Mouse (Mus musculus) 3134 (cell line): ENCODE measurements at regions not wholly inside any gene's neighbourhood (a gene's known extent, or its start where the extent isn't known, plus 50 kb on each side); places are given as distances from the start of the nearest gene placed in this dataset.
"Not testable (repeated sequence)": the region's sequence is repeated elsewhere in the genome, so short reads cannot be mapped to it uniquely, and the experiment has no call there.

Experiments used
- DNase-seq: peaks from one replicate; pipeline ENCODE4 v3.0.0-alpha.2; 2011; ENCODE audit warnings: low spot score; ENCODE audit not compliant: insufficient read length; ENCODE audit errors: extremely low read depth

DNA sequence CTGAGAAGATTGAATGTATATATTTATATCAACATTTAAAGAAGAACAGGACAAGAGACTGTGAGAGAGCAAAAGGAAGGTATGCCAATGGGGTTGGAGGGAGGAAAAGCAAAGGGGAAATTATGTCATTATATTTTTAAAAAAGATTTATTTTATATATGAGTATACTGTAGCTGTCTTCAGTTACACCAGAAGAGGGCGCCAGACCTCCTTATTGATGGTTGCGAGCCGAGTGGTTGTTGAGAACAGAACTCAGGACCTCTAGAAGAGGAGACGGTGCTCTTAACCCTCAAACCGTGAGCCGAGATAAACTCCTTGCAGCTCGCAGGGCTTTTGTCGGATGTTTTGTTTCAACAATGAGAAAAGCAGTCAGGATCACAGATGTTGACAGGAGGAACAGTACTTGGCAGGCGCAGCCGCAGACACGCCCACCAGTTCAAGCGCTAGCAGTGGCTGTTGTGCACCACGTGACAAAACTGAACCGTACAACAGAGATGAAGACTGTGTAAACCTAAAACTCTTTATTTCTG, 158.7 kb downstream of the Mat2b start:
- no peak for DNase-seq

DNA sequence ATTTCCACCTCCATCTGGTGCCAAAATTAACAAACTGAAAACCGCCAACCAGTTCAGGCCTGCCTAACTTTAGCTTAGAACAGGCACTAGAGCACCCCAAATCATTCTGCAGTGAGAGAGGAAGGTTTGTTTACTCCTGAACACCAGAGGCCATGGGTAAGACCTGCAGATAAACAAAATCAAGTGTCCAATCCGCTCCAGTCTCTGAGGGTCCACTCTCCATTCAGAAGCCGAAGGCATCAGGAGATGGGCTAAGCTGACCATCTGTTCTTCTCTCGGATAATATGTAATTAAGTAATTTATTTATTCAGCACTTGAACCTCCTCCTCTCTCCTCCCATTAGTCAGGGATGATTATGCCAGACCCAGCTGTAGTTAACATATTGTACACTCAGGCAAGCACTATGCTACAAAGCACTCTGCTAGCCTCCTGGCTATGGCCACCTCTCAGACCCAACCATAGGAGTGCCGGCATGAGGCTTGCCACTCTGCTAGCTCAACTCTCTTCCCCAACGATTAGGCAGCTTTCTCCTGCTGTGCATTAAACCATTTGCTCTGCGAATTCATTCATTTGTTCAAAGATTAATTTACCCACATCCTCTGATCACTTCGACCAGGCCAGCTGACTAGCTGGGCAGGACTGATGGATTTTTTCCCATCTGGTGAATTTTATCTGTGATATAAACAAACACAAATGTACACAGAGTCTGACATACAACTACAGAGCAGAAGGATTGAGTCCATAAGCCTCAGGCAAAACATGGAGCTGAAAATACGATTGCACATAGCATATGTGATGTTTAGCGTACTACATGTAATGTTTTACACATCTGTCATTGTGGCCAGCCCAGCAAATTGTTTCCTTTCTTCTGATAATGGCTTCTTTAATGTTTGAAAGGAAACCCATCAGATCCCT, 184.4 kb downstream of the Mat2b start:
- DNase-seq, result no peak

DNA sequence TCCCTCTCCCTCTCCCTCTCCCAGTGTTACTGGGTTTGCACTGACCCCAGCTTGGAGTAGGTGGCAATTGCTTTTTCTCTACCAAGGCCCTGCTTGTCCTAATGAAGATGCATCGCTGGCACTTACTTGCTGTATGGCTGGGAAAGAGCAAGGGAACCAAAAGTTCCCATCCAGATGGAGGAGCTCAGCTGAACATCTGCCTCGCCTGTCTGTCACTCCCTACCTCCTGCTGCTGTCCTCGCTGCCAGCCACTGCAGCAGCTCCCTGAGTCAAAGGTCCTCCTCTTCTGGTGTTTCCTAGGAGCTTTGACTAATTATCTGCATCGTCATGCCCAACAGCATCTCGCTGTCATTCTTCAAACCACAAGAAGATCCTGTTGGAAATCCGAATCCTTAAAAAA, 203.4 kb downstream of the Mat2b start:
- no peak for DNase-seq

DNA sequence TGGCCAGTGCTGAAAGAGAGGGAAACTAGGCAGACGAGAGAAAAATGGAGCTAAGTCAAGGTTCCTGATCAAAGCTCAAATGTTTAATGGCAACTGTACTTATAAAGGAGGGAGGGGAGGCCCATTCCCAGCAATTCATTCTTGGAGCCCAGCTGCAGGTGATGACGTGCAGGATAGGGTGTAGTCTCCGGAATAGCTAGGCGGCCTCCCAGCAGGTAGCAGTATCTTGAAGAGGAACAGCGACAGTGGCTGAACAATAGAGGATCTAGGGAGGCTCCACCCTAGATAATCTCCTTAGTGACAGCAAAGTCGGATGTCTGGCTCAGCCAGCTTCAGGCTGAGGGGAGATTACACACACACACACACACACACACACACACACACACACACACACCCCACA, 216.8 kb downstream of the Mat2b start:
- DNase-seq, result not testable (repeated sequence)

DNA sequence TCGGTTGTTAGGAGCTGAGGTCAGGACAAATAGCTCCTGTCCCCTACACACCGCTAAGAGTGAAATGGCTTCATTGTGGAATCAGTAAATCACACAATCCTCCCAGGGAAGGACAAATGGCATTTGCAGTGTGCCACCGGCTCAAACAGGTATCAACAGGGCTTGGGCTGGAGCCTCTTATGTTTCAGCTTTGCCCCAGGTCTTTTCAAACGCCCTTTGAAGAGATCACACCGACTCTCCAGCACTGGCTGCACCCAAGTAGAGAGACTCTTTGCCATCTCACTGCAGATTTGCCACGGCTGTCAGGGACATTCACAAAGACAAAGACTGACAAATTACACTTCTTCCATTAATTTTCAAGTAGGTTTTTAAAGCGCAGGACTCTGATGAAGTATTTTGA, 217.7 kb downstream of the Mat2b start:
- no peak for DNase-seq

DNA sequence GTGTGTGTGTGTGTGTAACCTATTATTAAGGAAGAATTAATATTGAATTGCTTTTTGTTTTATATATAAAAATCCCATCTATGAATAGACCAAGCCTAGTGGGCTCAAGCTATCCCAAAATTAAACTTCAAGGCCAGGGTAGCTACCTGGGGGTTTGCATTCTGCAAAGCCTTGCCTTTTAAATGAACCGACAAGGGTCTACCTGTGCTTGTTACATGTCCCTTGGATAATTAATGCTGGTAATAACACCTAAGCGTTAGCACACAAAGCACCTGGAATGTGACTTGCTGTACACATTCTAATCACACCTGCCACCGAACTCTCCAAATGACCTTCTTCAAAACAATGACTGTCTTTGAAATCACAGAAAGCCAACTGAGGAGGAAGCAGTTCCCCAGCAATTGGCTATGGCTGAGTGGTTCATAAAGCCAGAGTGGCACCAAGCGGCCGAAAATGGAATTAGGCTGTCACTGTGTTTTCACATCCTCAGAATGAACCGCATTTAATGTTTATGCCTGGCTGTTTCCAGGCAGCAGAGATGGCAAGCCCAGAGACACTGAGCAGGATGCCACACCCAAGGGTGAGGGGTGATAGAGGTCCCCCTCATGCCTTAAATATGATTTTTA, 225.8 kb downstream of the Mat2b start:
- no peak for DNase-seq

DNA sequence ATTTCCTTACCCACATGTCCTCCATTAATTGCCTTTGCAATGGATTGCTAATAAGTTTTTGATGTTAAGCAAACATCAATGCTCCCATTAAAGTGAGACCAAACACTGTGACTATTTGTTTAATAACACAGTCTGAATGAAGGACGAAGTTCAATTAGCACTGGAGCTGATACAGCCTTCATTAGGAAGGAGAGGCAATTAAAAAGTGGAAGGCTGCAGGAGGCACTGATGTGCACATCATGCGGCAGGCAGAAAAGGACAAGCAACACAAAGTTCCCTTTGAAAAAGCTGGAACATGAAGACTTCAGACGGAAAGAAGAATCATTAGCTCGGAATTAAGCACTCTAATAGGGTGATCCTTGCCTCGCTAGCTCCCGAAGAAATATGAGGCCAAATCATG, 238.4 kb downstream of the Mat2b start:
- DNase-seq, result no peak

DNA sequence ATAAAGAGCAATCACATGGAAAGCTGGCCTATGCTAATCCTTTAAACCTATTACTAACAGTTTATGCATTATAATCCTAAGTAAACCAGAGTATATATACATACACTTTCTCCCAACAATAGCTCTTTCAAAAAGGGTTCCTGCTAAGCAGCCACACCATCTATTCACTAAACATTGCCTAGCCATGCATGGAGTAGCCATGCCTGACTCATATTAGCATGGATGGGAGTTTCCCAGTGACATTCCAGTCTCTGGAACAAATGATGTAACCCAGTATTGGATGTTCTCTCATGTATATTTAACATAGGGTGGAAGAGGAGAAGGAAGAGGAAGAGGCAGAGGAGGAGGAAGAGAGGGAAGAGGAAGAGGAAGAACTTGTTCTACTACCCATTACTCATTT, 240.0 kb downstream of the Mat2b start:
- not testable (repeated sequence) for DNase-seq

DNA sequence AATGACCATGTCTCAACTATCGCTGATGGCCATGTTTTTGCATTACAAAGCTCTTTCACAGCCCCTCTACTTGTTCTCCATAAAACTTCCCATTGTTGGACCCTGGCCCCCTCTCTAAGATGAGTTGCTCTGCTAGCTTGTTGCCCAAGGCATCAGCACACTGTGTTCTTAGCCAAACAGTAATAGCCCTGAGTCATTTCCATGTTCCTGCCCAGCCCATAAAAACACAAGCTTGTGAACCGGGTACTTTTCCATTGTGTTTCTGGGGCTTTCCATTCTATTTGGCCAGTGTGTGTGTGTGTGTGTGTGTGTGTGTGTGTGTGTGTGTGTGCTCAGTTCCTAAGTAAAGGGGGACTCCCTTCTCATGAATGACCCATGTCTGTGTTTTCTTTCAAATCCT, 248.2 kb downstream of the Mat2b start:
- no peak for DNase-seq

DNA sequence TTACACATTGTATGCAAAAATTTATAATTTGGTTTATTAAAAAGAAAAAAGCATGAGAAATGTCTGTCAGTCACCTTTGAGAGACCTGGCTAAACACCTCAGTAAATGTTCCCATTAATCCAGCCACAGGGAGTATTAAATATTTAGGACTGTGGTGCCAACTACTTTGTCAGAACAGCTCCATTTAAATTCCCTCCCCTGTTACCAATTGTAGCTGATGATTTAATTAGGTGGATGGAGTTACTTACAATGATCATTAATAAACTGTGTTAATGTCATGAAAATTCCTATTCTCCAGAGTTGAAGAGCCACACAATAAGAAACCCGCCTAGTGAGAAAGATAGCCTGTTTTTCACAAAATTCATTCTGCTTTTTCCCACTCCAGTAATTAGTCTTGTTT, 261.0 kb downstream of the Mat2b start:
- DNase-seq, result no peak

DNA sequence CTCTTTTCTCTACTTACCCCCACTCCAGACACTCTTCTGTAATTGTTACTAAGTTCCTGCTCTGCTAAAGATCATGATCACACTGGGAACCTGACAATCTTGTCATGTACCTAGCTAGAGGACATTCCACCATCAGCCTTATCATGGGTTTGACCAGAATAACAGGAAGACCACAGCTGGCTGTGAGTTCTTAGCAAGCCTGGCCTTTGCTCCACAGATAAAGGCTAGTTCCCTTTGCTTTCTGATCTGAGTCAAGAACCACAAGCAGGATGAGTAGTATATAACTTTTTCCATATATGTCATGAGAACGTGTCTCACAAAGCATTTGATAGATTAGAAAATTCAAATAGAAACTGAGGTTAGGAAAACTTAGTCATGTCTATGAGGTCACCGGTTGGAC, 266.1 kb downstream of the Mat2b start:
- DNase-seq, result no peak

DNA sequence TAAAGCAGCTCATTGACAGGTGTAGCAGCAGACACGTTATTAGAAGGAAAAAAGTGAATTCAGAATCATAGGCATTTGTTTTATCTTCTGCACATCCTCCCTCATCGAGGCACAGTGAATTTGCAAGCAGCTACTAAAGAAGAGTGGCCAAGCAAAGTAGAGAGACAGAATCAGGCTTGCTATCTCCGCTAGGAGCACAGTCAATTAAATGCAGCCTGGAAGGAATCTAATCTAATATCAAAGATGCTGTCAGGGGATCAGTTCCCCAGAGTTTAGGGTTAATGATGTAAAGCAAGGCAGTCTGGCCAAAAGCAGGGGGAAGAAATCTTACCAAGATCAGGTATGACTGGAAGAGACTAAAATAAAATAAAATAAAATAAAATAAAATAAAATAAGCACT, 270.7 kb downstream of the Mat2b start:
- no peak for DNase-seq

DNA sequence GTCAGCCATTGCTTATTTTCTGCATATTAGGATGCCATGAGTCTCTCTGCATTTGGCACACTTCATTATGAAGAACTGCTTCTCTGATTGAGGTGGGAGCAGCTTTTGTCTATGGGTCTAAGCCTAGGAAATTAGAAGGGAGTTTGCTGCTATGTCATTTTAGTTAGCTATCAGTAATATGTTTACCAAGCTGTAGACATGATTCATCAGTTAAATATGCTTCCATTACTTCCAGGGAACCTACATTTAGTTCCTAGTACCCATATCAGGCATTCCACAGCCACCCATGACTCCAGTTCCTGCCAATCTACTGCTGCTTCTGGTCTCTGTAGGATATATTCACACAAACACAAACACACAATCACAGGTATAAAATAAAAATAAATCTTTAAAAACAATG, 287.4 kb downstream of the Mat2b start:
- DNase-seq, result no peak

DNA sequence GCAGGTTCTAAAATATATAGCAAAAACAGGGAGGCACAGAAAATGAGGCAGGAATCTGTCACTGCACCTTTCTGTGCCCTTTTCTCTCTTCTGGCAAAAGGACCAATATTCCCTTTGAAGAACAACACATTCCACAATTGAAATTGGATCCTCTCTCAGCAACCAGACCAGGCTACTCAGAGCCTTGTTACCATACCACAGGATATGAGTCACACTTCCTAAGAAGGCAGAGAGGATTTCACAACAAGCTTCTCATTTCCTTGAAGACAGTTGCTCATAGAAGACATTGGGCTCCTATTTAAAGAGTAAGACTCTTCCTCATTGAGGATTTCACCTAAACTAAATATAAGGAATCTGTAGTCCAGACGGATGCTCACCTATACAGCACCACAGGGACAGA, 292.8 kb downstream of the Mat2b start:
- peak; percentile 69 for DNase-seq

DNA sequence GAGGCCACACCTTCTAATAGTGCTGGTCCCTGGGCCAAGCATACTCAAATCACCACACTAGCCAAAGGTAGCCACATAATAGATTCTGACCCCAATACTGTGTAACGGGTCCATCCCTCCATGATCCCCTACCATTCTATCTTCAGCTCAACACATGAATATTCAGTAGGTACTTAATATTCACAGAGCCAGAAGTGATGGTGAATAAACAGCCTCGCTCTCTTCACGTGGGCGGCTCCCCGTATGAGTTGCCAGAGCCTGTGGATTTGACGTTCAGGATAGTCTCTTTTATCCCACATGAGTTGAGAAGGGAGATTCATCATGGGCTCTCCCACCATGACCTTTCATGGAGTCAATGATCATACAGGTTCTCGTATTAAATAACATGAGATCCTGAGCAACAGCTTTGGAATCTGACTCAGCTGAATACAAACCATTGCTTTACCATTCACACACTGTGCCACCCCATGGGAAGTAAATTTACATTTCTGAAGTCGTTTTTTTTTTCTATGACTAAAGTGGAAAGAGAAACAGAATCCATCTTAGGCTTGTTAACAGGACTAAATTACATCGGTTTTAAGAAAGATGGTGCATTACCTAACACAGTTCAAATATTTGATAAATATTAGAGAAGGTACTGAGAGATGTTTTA, 297.4 kb downstream of the Mat2b start:
- no peak for DNase-seq

DNA sequence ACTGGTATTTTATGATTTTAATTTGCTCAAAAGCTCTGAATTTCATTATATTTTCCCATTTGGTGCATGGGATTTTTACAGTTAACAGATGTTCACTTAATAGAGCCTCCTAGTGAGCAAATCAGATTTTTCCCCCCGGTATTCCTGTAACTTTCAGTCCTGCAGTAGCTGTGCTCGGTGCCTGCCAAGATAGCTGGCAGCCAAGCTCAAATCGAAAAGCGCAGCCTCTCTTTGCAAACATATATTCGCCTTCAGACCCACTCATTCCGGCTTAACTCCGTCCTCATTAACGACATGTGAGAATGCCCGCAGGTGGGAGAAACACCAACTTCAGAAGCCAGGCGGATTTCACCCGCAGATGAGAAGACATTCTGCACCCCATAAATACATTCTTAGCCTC, 299.7 kb downstream of the Mat2b start:
- no peak for DNase-seq

DNA sequence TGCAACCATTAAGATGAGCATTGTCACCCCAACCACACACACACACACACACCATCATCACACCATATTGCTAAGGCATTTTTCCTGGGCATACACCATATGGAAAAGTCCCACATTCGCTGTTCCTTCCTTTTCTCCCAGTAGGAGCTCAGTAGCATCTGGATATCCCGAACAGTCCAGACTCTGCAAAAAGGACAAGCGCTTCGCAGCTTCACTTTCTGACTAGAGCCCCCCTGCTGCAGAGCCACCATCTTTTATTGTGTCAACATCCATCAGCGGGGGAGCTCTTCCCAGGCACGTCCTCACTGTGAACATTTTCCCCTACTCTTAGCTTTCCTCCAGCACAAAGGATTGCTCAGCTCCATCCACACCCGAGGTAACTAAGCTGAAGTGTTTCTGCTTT, 300.1 kb downstream of the Mat2b start:
- no peak for DNase-seq

DNA sequence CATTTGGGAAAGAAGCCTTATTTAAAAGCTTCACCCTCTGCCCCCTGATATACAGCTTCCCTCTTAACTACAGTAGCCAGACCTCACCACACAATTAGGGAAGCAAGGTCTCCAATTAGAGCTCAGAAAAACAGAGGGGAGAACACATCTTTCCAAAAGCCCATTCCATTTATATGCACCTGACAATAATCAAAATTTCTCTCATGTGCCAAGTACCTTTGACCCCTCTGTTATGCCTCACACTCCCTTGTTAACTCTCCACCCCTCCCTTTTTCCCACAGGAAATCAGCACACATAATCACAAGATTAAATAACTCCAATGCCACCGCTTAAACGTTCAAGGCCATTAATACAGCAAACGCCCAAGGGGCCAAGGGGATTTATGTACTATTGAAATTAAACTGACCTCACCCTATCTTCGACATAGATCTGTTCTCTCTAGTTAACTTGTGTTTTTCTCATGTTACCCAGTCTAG, 300.7 kb downstream of the Mat2b start:
- no peak for DNase-seq

DNA sequence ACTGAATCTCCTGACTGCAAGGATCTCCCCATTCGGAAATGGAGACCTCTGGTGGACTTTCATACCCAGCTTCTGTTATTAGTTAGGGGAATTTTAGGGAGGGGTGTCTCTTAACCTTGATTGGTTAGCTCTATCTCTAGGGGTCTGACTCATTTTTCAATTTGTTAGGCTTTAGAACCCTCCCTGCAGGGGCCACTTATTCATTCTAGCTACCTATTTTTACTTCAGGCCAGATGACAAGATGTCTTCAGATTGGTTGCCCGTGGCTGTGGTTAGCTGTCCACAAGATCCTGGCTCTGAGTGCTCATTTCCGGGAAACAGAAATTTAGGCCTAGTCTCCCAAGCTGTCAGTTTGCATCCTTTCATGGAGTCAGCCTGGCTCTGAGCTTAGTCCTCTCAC, 314.3 kb downstream of the Mat2b start:
- no peak for DNase-seq

DNA sequence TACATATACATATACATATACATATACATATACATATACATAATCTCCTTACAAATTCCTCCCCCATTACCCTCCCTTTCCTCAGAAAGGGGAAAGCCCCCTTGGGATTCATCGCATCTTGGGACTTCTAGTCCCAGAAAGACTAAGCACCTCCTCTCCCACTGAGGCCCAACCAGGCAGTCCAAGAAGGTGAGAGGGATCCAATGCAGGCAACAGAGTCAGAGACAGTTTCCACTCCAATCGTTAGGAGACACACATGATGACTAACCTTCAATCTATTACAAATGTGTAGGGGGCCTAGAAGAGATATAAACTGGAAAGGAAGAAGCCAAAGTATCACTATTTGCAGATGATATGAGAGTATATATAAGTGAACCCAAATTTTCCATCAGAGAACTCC, 323.3 kb downstream of the Mat2b start:
- no peak for DNase-seq

DNA sequence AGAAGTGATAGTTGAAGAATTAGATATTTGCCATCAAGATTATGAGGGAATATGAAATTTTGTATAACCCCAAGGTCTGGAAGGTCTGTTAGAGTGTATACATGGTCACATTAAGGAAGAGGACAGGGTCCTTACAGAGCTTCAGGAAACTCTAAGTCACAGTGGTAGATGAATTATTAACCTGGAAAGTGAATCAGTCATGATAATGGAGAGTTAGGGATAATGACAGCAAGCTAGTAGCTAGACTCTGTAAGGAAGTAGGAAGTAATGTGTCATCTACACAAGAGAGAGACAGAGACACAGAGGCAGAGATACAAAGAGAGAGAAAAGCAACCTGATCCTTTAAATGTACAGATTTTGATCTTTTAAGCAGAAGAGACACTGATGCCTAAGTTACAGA, 328.4 kb downstream of the Mat2b start:
- no peak for DNase-seq
